Mouse (Mus musculus): ENCODE data around the gene Bub1.

GRCm38 (mm10) chr2:127759157-127759880 is 72.3 kb downstream of the Bub1 start:
- TF ChIP-seq CTCF (IDR thresholded peaks at IDR 0.05; ENCODE audit: low read depth) (no peak), EP300 (IDR thresholded peaks at IDR 0.05; ENCODE audit: low read depth) (no peak)
